Mouse (Mus musculus) liver, embryonic 14.5 days (tissue): Measurements from ENCODE around the gene Id1.

ENCODE experiments used
- CTCF ChIP-seq: IDR thresholded peaks from 2 replicates; pipeline ENCODE4 v1.5.1; 2016; ENCODE audit warnings: antibody characterized with exemption, low read depth, control low read depth
- EP300 ChIP-seq: IDR thresholded peaks from 2 replicates; pipeline ENCODE4 v1.6.1; 2016; ENCODE audit warnings: antibody characterized with exemption, low read depth

DNA sequence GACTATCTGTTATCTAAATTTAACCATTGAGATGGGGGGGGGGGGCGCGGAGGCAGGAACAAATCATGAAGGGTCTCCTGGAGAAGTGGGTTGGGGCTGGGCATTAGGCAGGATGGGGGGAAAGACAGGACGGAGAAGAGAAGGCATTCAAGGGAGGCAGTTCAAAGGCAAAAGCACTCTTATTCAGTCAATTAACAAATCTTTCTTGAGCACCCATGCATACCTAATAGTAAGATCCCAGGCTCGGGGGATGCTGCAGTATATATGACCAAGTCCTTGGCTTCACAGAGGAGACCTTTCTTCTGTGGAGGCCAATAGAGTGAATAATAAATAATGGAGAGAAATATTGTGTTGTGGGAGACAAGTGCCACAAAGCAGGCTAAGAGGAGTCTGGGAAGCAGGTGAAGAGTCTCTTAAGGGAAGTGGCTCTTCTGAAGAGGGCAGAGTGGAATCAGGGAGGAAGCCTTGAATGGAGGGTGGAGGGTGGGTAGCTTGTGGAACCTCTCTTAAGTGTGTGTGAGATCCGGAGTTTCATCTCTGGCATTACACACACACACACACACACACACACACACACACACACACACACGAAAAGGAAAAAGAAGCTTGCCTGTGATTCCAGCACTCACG lies 29.1 kb downstream of the Id1 start:
- TF ChIP-seq CTCF (no peak), EP300 (no peak)
